Mouse (Mus musculus) heart, embryonic 13.5 days (tissue): Measurements from ENCODE around the gene Dut. TPM values are rescaled to one million over a fixed set of nuclear protein-coding genes. Genes with fewer than 3 reads are reported as not detected.
"Not testable (repeated sequence)": the region's sequence is repeated elsewhere in the genome, so short reads cannot be mapped to it uniquely, and the experiment has no call there.

Experiments used
- ATAC-seq: fragments of 200-750 bp; cut with Nextera tagmentation; 2 replicates; pipeline ENCODE4 v1.8.0; 2017; ENCODE audit warnings: moderate TSS enrichment; ENCODE audit not compliant: insufficient number of reproducible peaks, low FRiP score, low TSS enrichment; ENCODE audit errors: extremely low read depth
- H3K27ac ChIP-seq: fragments of 300-500 bp; sonication (generic); replicated peaks from 2 replicates; pipeline ENCODE4 v1.5.1; 2015; ENCODE audit warnings: moderate library complexity, mild to moderate bottlenecking, inconsistent platforms
- H3K27me3 ChIP-seq: fragments of 300-500 bp; sonication (generic); replicated peaks from 2 replicates; pipeline ENCODE4 v1.6.1; 2015; ENCODE audit warnings: mild to moderate bottlenecking, inconsistent platforms
- H3K36me3 ChIP-seq: fragments of 300-500 bp; sonication (generic); 2 replicates; pipeline ENCODE4 v1.6.1; 2015; ENCODE audit warnings: mild to moderate bottlenecking, inconsistent platforms
- H3K4me1 ChIP-seq: fragments of 300-500 bp; sonication (generic); 2 replicates; pipeline ENCODE4 v1.6.1; 2015; ENCODE audit warnings: inconsistent platforms
- H3K4me2 ChIP-seq: fragments of 300-500 bp; sonication (generic); 2 replicates; pipeline ENCODE4 v1.6.1; 2015; ENCODE audit warnings: inconsistent platforms, mild to moderate bottlenecking, moderate library complexity
- H3K4me3 ChIP-seq: fragments of 300-500 bp; sonication (generic); 2 replicates; pipeline ENCODE4 v1.5.1; 2015; ENCODE audit warnings: moderate library complexity, mild to moderate bottlenecking, inconsistent platforms
- H3K9ac ChIP-seq: fragments of 300-500 bp; sonication (generic); 2 replicates; pipeline ENCODE4 v1.6.1; 2015; ENCODE audit warnings: inconsistent platforms, mild to moderate bottlenecking, moderate library complexity
- H3K9me3 ChIP-seq: fragments of 300-500 bp; sonication (generic); 2 replicates; pipeline ENCODE4 v1.6.1; 2016; ENCODE audit warnings: inconsistent platforms
- WGBS: fragments of 180-500 bp; shearing (Covaris S2); methylation state at CpG from one replicate; pipeline ENCODE4 v1.1.7; 2015; ENCODE audit warnings: mixed read lengths; 5-methylcytosine and 5-hydroxymethylcytosine counted together
- polyA plus RNA-seq: library from polyadenylated mRNA; unstranded; fragments of >200 nt; fragmentation: Nextera tagmentation; extraction: Ambion mirVana; gene quantifications from 2 replicates; pipeline ENCODE4 v1.2.1, GENCODE M21; 2015

Gene Dut
- polyA plus RNA-seq, 1 experiment from 2014 or later: 113 TPM

DNA sequence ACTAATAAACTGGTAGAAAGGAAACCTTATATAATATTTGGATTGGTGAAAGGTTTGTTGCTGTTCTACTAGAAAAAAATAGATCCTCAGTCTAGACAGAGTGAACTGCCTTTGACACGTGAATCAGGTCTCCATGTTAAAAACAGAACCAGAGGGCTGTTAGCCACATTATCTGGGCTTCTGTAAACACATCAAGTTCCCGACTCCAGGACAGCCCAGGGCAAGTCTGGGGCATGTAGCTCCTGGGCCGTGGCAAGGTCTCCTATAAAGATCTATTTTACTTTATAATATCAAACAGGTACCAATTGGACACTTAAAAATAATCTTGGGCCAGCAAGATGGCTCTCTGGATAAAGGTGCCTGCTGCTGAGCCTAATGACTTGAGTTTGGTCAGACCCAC lies 8.9 kb downstream of the Dut start:
- no peaks in the 10 kb centered on the region for H3K27me3 ChIP-seq
- H3K4me3 ChIP-seq: no peak overlapping the region
- H3K27ac ChIP-seq: no peak overlapping the region
- H3K9ac ChIP-seq: no peak overlapping the region
- ATAC-seq: no peak
- H3K4me1 ChIP-seq: no peaks in the 10 kb centered on the region
- H3K36me3 ChIP-seq: peaks cover 84% of the 10 kb centered on the region
- H3K4me2 ChIP-seq: no peak overlapping the region
- H3K9me3 ChIP-seq: peaks cover 5% of the 10 kb centered on the region; the same call in 1 of the 2 replicates
- 52% methylated on average over 3 of the region's 3 CpGs for WGBS

DNA sequence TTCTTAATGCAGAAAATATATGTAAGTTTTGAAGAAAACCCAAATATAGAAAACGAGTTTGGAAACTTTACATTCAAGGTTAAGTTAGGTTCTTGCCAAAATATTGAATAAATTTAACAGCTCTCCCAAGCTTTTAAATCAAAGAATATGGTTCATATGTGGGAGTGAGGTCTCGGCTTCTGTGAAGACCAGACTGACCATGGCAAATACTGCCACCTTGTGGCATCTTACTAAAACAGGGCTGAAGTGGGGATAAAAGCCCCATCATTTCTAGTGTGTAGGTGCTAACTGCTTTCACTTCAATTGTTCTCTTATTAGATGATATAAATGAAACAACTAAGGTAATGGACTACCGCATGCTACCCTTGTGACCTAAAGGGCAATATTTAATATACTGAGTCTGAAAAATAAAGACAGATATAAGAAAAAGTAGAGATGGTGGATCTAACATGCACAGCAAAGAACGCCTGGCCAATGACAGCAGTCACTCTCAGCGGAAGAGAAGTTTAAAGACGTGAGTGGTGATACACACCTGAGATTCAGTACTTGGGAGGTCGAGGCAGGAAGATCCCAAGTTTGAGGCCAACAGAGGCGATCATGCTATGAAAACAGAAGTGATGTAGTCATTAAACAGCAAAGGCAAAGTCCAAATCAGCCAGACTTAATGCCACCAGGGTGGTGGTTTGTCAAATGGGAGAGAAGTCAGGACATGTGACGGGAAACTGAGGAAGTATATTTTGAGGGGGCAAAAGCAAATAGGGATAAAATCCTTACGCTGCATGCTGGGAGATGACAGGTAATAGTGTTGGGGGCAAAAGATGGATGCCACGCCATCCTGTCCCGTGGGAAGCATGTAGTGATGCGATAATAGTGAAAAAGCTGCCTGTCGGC lies 12.5 kb downstream of the Dut start:
- 78% methylated on average over 14 of the region's 14 CpGs for WGBS
- Histone ChIP-seq H3K36me3 (peaks cover 49% of the 10 kb centered on the region), H3K27ac (no peak overlapping the region), H3K4me2 (no peak overlapping the region), H3K27me3 (no peaks in the 10 kb centered on the region), H3K9ac (no peak overlapping the region), H3K9me3 (peaks cover 2% of the 10 kb centered on the region; the same call in 1 of the 2 replicates), H3K4me1 (peaks cover 8% of the 10 kb centered on the region), H3K4me3 (no peak overlapping the region)
- no peak for ATAC-seq

DNA sequence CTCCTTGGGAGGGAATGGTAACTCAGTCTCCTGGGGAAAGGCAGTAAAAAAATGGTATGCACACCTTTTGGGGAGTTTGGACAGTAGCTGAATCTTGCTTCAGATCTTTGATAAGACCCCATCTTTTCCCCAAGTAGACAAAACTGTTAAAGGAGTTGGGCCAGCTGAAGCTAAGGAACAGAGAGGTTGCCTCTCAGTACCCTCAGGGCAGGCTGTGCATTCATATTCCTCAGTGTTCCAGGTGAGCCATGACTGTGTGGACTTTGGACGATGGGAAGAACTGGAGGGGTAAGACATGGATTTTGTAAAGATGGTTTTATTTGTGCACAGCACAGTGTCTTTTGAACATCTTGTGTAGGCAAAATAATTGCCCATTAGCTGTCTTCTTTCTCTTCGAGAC lies 13.3 kb downstream of the Dut start:
- no peak overlapping the region for H3K4me2 ChIP-seq
- no peak overlapping the region for H3K9ac ChIP-seq
- H3K4me1 ChIP-seq: peaks cover 8% of the 10 kb centered on the region
- ATAC-seq: no peak
- 73% methylated on average over 2 of the region's 2 CpGs for WGBS
- H3K9me3 ChIP-seq: no peaks in the 10 kb centered on the region
- no peak overlapping the region for H3K4me3 ChIP-seq
- no peak overlapping the region for H3K27ac ChIP-seq
- H3K36me3 ChIP-seq: peaks cover 42% of the 10 kb centered on the region
- H3K27me3 ChIP-seq: no peaks in the 10 kb centered on the region

DNA sequence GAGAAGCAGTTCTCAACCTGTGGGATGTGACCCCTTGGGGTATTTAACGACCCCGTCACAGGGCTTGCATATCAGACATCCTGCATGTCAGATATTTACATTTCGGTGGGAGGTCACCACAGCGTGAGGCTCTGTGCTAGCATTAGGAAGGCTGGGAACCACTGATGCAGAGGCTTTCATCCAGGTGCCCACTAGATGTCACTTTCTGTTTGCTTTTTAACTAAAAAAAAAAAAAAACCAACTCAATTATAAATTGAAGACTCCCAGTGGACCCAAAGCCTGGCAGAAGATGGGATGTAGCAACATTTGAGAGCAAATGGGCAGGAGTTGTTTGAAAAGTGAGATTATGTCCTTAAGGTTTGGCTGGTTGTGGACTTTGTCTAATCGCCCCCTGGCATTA lies 16.1 kb downstream of the Dut start:
- no peak for ATAC-seq
- no peaks in the 10 kb centered on the region for H3K9me3 ChIP-seq
- H3K4me1 ChIP-seq: peaks cover 8% of the 10 kb centered on the region
- no peak overlapping the region for H3K4me3 ChIP-seq
- no peak overlapping the region for H3K4me2 ChIP-seq
- 18% methylated on average over 5 of the region's 5 CpGs for WGBS
- H3K27me3 ChIP-seq: no peaks in the 10 kb centered on the region
- H3K27ac ChIP-seq: no peak overlapping the region
- H3K9ac ChIP-seq: no peak overlapping the region
- peaks cover 15% of the 10 kb centered on the region for H3K36me3 ChIP-seq

DNA sequence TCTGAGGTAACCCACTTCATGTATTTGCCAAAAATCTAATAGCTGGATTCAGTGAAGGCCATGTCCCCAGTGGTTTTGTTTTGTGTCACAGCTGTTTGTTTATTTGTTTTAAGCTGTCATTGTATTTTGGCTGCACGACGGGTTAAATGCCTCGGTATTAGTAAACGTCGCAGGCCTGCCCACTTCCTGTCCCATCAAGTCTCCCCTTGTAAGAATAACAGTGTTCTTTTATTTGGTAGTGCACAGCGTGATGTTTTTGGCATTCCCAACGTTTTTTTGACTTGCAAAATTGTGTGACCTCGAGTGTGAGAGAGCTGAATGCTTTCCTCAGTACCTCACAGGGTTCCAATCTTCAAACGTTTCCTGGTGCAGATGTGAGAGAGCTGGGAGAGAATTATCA lies 16.8 kb downstream of the Dut start:
- peaks cover 11% of the 10 kb centered on the region for H3K36me3 ChIP-seq
- H3K4me3 ChIP-seq: no peak overlapping the region
- no peaks in the 10 kb centered on the region for H3K9me3 ChIP-seq
- no peaks in the 10 kb centered on the region for H3K27me3 ChIP-seq
- WGBS: 17% methylated on average over 9 of the region's 9 CpGs
- no peak overlapping the region for H3K4me2 ChIP-seq
- no peak for ATAC-seq
- no peak overlapping the region for H3K9ac ChIP-seq
- H3K27ac ChIP-seq: no peak overlapping the region
- peaks cover 8% of the 10 kb centered on the region for H3K4me1 ChIP-seq

DNA sequence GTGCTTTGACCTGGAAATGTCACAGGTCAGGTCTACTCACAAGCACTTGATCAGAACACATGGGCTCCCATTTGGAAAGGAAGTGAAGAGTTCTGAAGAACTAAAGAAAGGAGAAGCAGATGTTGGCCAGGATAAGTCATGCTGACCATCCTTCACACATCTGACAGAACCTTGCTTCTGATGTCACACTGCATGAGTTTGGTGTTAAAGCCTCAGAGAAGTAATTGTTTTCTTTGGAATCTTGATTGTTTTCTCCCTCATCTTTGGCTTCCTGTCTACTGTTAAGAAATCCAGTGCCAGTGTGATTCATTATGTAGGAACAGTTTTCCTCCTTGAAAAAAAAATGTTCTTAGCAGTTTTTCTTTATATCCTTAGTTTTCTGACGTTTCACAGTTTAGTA lies 21.9 kb downstream of the Dut start:
- Histone ChIP-seq H3K4me2 (no peak overlapping the region), H3K9me3 (peaks cover 5% of the 10 kb centered on the region; the same call in 1 of the 2 replicates), H3K4me3 (no peak overlapping the region), H3K36me3 (no peaks in the 10 kb centered on the region), H3K27me3 (no peaks in the 10 kb centered on the region), H3K4me1 (peaks cover 5% of the 10 kb centered on the region), H3K9ac (no peak overlapping the region), H3K27ac (no peak overlapping the region)
- WGBS: 58% methylated on average over 1 of the region's 1 CpGs
- no peak for ATAC-seq

DNA sequence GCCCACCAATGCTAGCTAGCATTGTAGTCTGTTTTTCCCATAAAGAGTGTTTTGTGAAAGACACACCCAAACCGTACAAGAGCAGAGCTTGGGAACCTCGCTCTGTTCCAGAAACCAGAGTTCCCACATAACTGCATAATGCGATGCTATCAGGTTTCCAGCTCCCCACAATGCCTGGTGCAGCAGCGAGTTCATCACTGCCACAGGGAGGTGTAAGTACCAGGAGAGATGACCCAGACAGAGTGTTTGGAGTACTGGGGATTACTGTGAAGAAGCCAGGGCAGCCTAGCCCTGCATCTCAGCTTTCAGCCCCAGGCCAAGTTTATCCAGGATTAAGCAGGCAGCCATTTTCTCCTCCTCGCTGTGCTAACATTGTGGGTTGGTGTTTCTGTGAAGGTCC lies 28.6 kb downstream of the Dut start:
- Histone ChIP-seq H3K9me3 (peaks cover 5% of the 10 kb centered on the region; the same call in 1 of the 2 replicates), H3K4me1 (peaks cover 5% of the 10 kb centered on the region; the same call in 1 of the 2 replicates), H3K4me3 (no peak overlapping the region), H3K27ac (no peak overlapping the region), H3K27me3 (no peaks in the 10 kb centered on the region), H3K36me3 (no peaks in the 10 kb centered on the region), H3K4me2 (no peak overlapping the region), H3K9ac (no peak overlapping the region)
- 56% methylated on average over 5 of the region's 5 CpGs for WGBS
- no peak for ATAC-seq

DNA sequence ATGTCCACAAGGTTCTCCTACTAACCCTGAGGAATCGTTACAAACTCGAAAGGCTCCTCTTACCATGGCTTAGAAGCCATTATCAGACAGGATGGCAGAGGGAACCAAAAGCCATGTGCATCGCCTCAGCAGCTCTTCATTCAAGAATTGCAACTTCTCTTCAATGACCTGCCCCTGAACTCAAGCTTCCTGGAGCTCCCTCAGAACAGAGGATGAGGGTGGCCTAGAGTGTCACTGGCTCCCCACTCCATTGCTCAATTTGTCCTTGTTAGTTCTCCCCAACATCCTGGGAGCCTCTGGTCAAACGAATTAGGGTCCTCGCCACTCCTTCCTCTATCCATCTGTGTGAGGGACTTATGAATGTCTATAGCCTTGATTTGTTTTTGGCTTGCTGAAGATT lies 29.7 kb downstream of the Dut start:
- Histone ChIP-seq H3K4me2 (no peak overlapping the region), H3K36me3 (no peaks in the 10 kb centered on the region), H3K27me3 (no peaks in the 10 kb centered on the region), H3K4me3 (no peak overlapping the region), H3K9me3 (peaks cover under 1% of the 10 kb centered on the region; the same call in 1 of the 2 replicates), H3K9ac (no peak overlapping the region), H3K4me1 (peaks cover 5% of the 10 kb centered on the region; the same call in 1 of the 2 replicates), H3K27ac (no peak overlapping the region)
- WGBS: 77% methylated on average over 5 of the region's 5 CpGs
- ATAC-seq: no peak

DNA sequence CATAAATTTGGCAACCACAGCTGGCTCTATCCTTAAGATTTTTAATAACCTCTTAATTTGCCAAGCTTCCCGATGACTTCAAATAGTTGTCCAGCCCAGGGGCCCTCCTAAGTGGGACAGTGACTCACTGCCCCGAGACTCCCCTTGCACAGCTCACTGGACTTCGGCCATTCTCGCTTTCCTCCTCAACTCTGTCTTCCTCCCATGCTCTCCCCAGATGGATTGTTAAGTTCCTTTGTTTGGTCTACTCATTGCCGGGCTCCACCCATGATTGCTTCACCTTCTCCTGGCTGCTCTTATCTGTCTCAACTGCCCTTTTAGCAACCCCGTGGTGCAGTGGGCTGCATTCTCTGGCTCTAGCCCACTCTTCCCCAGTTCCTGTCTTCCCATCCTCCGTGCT lies 31.5 kb downstream of the Dut start:
- no peak overlapping the region for H3K4me2 ChIP-seq
- H3K9ac ChIP-seq: no peak overlapping the region
- no peaks in the 10 kb centered on the region for H3K9me3 ChIP-seq
- peaks cover 5% of the 10 kb centered on the region; the same call in 1 of the 2 replicates for H3K4me1 ChIP-seq
- H3K27me3 ChIP-seq: no peaks in the 10 kb centered on the region
- no peak for ATAC-seq
- no peaks in the 10 kb centered on the region for H3K36me3 ChIP-seq
- 39% methylated on average over 7 of the region's 7 CpGs for WGBS
- no peak overlapping the region for H3K27ac ChIP-seq
- no peak overlapping the region for H3K4me3 ChIP-seq

DNA sequence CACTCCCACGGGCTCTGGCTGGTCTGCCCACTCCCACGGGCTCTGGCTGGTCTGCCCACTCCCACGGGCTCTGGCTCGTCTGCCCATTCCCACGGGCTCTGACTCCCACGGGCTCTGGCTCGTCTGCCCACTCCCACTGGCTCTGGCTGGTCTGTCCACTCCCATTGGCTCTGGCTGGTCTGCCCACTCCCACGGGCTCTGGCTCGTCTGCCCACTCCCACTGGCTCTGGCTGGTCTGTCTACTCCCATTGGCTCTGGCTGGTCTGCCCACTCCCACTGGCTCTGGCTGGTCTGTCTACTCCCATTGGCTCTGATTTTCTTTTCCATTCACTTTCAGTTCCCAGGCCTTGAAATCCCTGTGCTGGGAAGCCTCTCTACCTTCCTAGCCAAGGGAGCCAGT lies 33.0 kb downstream of the Dut start:
- not testable (repeated sequence) for H3K4me2 ChIP-seq, H3K9ac ChIP-seq, H3K36me3 ChIP-seq, H3K9me3 ChIP-seq, H3K4me3 ChIP-seq, H3K27ac ChIP-seq, H3K4me1 ChIP-seq, ATAC-seq, H3K27me3 ChIP-seq
- 65% methylated on average over 9 of the region's 9 CpGs for WGBS

DNA sequence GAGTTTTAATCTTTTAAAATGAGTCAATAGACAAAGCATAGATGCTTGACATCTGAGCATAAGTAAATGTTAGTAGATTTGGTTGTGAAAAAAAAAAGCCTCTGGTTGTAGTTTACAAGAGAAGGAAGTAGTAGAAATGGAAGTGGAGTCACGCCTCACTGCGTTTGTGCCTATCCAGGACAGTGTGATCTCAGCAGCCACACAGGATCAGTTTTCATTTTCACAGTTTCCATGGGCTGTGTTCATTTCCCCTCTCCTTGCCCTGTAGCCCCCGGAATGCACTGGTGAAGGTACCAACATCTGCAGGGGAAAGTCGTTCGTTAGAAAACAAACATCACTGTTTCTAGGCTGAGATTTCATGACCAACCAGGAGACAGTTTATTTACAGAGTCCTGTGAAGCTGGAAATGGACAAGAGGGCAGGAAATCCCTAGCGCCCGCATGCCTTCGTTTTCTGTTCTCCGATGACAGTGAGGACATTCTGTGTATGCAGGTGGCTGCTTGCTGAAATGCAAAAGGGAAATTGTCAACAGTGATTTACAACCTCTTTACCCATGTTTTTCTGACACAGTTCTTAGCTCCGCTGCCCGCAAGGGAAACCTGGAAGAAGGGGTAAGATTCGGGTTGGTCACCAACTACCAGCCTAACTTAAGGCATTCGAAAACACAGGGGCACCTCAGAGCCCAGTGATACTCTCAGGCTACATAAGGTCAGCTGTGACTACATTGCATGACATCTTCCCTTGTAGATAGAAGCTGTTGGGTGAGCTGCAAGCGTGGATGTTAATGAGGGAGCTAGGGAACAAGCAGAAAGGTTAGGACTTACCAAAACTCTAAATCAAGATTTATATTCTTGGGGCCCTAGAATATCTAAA lies 35.6 kb downstream of the Dut start:
- H3K4me1 ChIP-seq: peaks cover 5% of the 10 kb centered on the region; the same call in 1 of the 2 replicates
- H3K4me2 ChIP-seq: peak overlapping the region; percentile 53
- no peak overlapping the region for H3K9ac ChIP-seq
- no peak overlapping the region for H3K4me3 ChIP-seq
- H3K27ac ChIP-seq: no peak overlapping the region
- no peaks in the 10 kb centered on the region for H3K27me3 ChIP-seq
- no peaks in the 10 kb centered on the region for H3K36me3 ChIP-seq
- H3K9me3 ChIP-seq: no peaks in the 10 kb centered on the region
- no peak for ATAC-seq
- 57% methylated on average over 14 of the region's 14 CpGs for WGBS
